Mouse (Mus musculus) retina, postnatal 7 days (tissue): ENCODE results near the gene Cox6b1.

Source experiments
- DNase-seq: peaks from one replicate; pipeline ENCODE4 v3.0.0-alpha.2; 2012; ENCODE audit warnings: low read depth, low spot score

Gene Cox6b1

DNA sequence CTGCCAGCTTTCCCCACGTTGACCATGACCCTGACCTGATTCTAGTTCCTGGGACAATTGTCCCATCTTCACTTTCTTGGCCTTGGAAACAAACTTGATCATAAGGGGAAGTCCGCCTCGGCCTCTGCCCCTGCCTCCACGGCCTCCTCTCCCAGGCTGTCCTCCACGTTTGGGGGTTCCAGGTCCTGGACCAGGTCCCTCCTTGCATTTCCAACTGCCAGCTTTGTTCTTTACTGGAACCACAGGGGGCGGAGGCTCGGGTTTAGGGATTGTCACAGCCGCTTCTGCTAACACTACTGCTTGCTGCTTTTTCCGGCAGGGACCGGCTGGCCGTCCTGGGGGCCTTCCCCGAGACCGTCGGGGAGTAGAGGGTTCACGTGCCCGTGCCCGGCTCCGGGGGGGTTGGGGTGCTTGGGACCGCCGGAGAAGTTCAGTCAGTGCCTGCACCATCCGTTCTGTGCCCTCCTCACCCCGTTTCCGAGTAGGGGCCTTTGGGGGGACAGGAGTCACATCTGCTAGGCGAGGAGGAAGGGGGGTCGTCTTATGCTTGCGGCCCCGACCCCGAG, 39.4 kb downstream of the Cox6b1 start:
- no peak for DNase-seq

DNA sequence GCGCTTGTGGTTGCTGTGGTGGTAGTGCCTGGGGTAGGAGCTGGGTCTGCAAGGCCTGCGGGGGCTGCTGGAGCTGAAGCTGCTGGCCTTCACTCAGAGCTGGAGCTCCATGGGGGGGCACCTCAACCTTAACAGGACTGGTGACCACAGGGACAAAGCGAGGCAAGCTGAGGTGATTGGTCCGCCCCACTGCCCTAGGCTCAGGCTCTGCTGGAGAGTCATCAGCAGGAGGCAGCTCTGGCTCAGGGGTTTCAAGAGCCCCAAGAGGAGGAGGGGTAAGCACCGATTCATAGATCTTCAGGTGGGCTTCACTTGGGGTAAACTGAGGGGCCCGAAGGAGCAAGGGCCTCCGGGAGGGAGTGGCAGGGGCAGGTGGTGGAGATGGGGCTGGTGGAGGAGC, 40.8 kb downstream of the Cox6b1 start:
- no peak for DNase-seq

DNA sequence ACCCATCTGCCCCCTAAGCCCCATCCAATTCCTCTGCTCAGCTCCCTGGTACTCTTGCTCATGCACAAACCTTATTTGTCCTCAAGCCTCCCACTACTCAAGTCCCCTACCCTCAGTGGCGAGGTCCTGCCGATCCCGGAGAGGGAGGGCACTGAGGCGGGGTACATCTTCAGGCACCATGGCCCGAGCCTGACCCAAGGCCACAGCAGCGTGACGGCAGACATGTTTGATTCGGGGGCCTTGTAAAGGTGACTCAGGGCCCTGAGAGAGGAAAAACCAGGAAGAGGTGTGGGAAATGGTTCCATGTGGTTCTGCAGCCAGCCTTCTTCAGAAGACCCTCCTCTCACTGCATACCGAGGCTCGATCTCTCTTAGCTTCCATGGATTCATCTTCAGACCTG, 41.6 kb downstream of the Cox6b1 start:
- DNase-seq = no peak

DNA sequence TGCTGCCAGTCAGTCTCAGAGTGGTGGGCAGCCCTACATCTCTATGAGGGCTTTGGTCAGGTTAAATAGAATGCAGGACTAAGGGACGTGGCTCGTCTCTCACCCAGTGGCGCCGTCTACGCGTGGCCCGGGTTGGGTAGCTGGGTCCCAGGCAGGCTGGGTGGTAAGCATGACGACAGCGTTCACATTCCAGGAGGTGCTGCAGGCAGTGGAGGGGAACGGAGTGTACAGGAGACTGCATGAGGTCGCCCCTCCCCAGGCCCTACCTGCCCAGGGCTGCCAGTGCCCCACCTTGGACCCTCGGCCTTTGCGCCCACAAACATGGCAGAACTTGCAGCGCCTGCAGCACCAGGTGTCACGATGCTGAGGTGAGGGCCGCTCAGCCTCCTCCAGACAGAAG, 44.4 kb downstream of the Cox6b1 start:
- DNase-seq = no peak

DNA sequence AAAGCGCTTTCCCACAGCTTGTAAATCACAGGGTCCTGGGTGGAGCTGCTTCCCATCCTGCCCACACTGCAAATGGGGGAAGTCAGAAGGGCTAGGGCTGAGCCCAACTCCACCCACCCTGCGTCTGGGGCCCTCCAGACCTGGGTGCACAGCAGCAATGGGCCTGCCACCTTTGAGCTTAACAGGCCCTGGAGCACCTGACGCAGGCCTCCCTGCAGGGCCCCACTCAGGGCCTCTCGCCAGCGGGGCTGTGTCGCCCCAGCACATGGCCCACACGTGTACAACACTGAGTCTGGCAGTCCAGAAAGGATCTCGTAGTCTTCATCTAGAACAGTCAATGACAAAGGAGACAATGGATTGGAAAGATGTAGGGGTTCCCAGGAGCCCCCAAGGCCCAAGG, 46.0 kb downstream of the Cox6b1 start:
- no peak for DNase-seq

DNA sequence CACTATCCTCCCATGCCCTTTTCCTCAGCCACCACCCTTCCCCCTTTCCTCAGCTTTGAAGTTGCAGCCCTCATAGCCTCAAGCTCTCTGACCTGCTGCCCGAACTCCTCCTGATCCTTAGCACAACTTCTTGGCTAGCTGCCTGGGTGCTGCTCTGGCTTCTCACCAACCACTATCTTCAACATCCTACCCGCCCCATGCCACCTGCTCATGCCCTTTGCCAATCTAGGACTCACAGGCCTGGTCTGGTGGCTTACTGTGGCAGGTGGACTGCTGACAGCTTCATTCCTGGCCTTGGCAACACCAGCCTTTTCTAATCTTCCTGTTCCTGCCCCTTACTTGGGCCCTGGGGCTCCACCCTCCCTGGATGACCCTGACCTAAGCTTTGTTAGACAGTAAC, 53.0 kb downstream of the Cox6b1 start:
- DNase-seq = no peak

DNA sequence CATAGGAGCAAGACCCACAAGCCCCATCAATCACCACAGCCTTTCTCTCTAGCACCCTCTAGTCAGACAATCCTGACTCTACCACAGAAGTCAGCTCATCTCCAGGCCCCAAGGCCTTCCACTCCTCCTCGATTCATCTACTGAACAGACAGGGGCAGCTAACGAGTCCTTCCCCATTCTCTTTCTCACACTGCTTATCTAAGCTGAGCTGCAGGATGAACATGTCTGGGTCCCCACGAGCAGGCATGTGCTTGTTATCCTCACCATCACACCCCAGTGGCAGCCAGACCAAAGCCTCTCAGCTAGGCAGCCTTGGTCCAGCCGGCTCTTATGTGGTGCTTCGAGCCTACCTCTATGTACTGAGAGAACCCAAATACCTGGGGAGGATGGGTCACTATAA, 53.6 kb downstream of the Cox6b1 start:
- DNase-seq = no peak

DNA sequence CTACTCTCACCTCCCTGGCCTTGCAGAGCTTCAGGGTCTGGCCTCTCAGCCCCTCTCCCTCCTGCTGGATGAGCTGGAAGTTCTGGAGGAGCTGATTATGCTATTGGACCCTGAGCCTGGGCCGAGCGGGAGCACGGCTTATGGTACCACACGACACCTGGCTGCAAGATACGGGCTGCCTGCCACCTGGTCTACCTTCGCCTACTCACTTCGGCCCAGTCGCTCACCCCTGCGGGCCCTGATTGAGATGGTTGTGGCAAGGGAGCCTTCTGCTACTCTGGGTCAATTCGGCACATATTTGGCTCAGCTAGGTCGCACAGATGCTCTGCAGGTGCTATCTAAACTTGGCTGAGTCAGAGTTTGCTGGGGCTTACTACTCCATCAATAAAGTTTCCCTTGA, 58.4 kb downstream of the Cox6b1 start:
- DNase-seq = no peak
